Mouse (Mus musculus) MEL (cell line): ENCODE measurements at regions not wholly inside any gene's neighbourhood (a gene's known extent, or its start where the extent isn't known, plus 50 kb on each side); places are given as distances from the start of the nearest gene placed in this dataset.

ENCODE experiments used
- DNase-seq: peaks from one replicate; pipeline ENCODE4 v3.0.0; 2011; ENCODE audit warnings: low read depth, low spot score
- H3K27ac ChIP-seq: 2 replicates; pipeline ENCODE4 v1.5.1; 2012; ENCODE audit warnings: low read depth, mild to moderate bottlenecking, control low read depth, low read length, moderate library complexity; ENCODE audit not compliant: control insufficient read depth
- H3K27me3 ChIP-seq, 2 experiments: fragments of 150-350 bp in 1 of 2; sonication (generic) in 1 of 2; 2 replicates each; pipeline ENCODE4 v1.6.1; 2012; ENCODE audit warnings: low read length in 2 of 2, mild to moderate bottlenecking in 2 of 2, improper control_type of control experiment in 1 of 2, moderate library complexity in 1 of 2; ENCODE audit not compliant: insufficient read depth in 2 of 2, control insufficient read depth in 1 of 2
- H3K36me3 ChIP-seq, 2 experiments: 2 replicates each; pipeline ENCODE4 v1.6.1; 2012 to 2014; ENCODE audit warnings: low read length in 2 of 2, improper control_type of control experiment in 1 of 2, inconsistent platforms in 1 of 2, mild to moderate bottlenecking in 1 of 2; ENCODE audit not compliant: insufficient read depth in 2 of 2, control insufficient read depth in 1 of 2
- H3K4me1 ChIP-seq, 2 experiments: fragments of 150-350 bp in 1 of 2; sonication (generic) in 1 of 2; 2 replicates each; pipeline ENCODE4 v1.6.1; 2012; ENCODE audit warnings: low read length in 2 of 2, improper control_type of control experiment in 1 of 2, mild to moderate bottlenecking in 1 of 2; ENCODE audit not compliant: insufficient read depth in 2 of 2, control insufficient read depth in 1 of 2
- H3K4me3 ChIP-seq, 2 experiments: fragments of 150-350 bp in 1 of 2; sonication (generic) in 1 of 2; 2 replicates each; pipeline ENCODE4 v1.5.1; 2012; ENCODE audit warnings: low read depth in 2 of 2, low read length in 2 of 2, mild to moderate bottlenecking in 2 of 2, moderate library complexity in 2 of 2, control low read depth in 1 of 2, improper control_type of control experiment in 1 of 2; ENCODE audit not compliant: control insufficient read depth in 1 of 2, insufficient read depth in 1 of 2
- H3K79me2 ChIP-seq: 2 replicates; pipeline ENCODE4 v1.6.1; 2012; ENCODE audit warnings: mild to moderate bottlenecking, low read length, moderate library complexity; ENCODE audit not compliant: control insufficient read depth, poor library complexity, insufficient read depth
- H3K9ac ChIP-seq: 2 replicates; pipeline ENCODE4 v1.6.1; 2012; ENCODE audit warnings: low read depth, mild to moderate bottlenecking, control low read depth, low read length, moderate library complexity; ENCODE audit not compliant: control insufficient read depth, poor library complexity, severe bottlenecking
- H3K9me3 ChIP-seq: fragments of 150-350 bp; sonication (generic); replicated peaks from 2 replicates; pipeline ENCODE4 v1.6.1; 2012; ENCODE audit warnings: mild to moderate bottlenecking, low read length, improper control_type of control experiment, moderate library complexity; ENCODE audit not compliant: insufficient read depth
- BHLHE40 ChIP-seq: IDR thresholded peaks from 2 replicates; pipeline ENCODE4 v1.6.1; 2012; ENCODE audit warnings: low read depth, mild to moderate bottlenecking, inconsistent platforms, low read length, improper control_type of control experiment, borderline replicate concordance
- CTCF ChIP-seq, 3 experiments: IDR thresholded peaks in 2 of 3; conservative IDR thresholded peaks in 1 of 3; 2 replicates each; pipeline ENCODE4 v1.5.1; 2011 to 2012; ENCODE audit warnings: low read length in 3 of 3, low read depth in 2 of 3, mild to moderate bottlenecking in 2 of 3, improper control_type of control experiment in 1 of 3, inconsistent platforms in 1 of 3, mixed read lengths in 1 of 3, moderate library complexity in 1 of 3; ENCODE audit not compliant: control insufficient read depth in 1 of 3, insufficient read depth in 1 of 3, poor library complexity in 1 of 3, severe bottlenecking in 1 of 3
- E2F4 ChIP-seq: IDR thresholded peaks from 2 replicates; pipeline ENCODE4 v1.6.1; 2011; ENCODE audit warnings: low read depth, low read length, improper control_type of control experiment, borderline replicate concordance
- ELF1 ChIP-seq: IDR thresholded peaks from 2 replicates; pipeline ENCODE4 v1.6.1; 2014; ENCODE audit warnings: low read depth, mild to moderate bottlenecking, inconsistent platforms, low read length, improper control_type of control experiment, moderate library complexity
- JUND ChIP-seq: IDR thresholded peaks from 2 replicates; pipeline ENCODE4 v1.6.1; 2011; ENCODE audit warnings: low read depth, mild to moderate bottlenecking, improper control_type of control experiment, low read length
- KAT2A ChIP-seq: conservative IDR thresholded peaks from 2 replicates; pipeline ENCODE4 v1.6.1; 2012; ENCODE audit warnings: low read depth, low read length, improper control_type of control experiment, inconsistent platforms
- MAFK ChIP-seq: IDR thresholded peaks from 2 replicates; pipeline ENCODE4 v1.6.1; 2011; ENCODE audit warnings: low read depth, mild to moderate bottlenecking, low read length, improper control_type of control experiment, borderline replicate concordance
- MXI1 ChIP-seq: IDR thresholded peaks from 2 replicates; pipeline ENCODE4 v1.6.1; 2011; ENCODE audit warnings: mild to moderate bottlenecking, low read depth, low read length, improper control_type of control experiment
- MYC ChIP-seq: IDR thresholded peaks from 2 replicates; pipeline ENCODE4 v1.6.1; 2011; ENCODE audit warnings: low read depth, mild to moderate bottlenecking, low read length, improper control_type of control experiment, moderate library complexity
- NELFE ChIP-seq: IDR thresholded peaks from 2 replicates; pipeline ENCODE4 v1.6.1; 2011; ENCODE audit warnings: low read depth, low read length, improper control_type of control experiment
- NRF1 ChIP-seq: IDR thresholded peaks from 2 replicates; pipeline ENCODE4 v1.6.1; 2014; ENCODE audit warnings: low read depth, mild to moderate bottlenecking, inconsistent platforms, low read length, improper control_type of control experiment, moderate library complexity; ENCODE audit not compliant: poor library complexity, insufficient read depth, severe bottlenecking
- POLR2A ChIP-seq, 2 experiments: IDR thresholded peaks; 2 replicates each; pipeline ENCODE4 v1.6.1; 2011 to 2012; ENCODE audit warnings: low read length in 2 of 2, mild to moderate bottlenecking in 2 of 2, control low read depth in 1 of 2, improper control_type of control experiment in 1 of 2, low read depth in 1 of 2, moderate library complexity in 1 of 2; ENCODE audit not compliant: control insufficient read depth in 1 of 2, insufficient read depth in 1 of 2, poor library complexity in 1 of 2
- POLR2AphosphoS2 ChIP-seq: IDR thresholded peaks from 2 replicates; pipeline ENCODE4 v1.6.1; 2011; ENCODE audit warnings: low read length, improper control_type of control experiment
- POLR2AphosphoS5 ChIP-seq: IDR thresholded peaks from 2 replicates; pipeline ENCODE4 v1.6.1; 2012; ENCODE audit warnings: low read depth, borderline replicate concordance, mild to moderate bottlenecking, inconsistent platforms, low read length, moderate library complexity, mixed read lengths
- RAD21 ChIP-seq: IDR thresholded peaks from 2 replicates; pipeline ENCODE4 v1.6.1; 2011; ENCODE audit warnings: mild to moderate bottlenecking, low read depth, low read length, improper control_type of control experiment
- RCOR1 ChIP-seq: IDR thresholded peaks from 2 replicates; pipeline ENCODE4 v1.6.1; 2012; ENCODE audit warnings: low read depth, mild to moderate bottlenecking, inconsistent platforms, low read length, improper control_type of control experiment
- SMC3 ChIP-seq: IDR thresholded peaks from 2 replicates; pipeline ENCODE4 v1.6.1; 2011; ENCODE audit warnings: low read depth, low read length, improper control_type of control experiment
- TAL1 ChIP-seq: IDR thresholded peaks from 2 replicates; pipeline ENCODE4 v1.6.1; 2012; ENCODE audit warnings: mild to moderate bottlenecking, inconsistent platforms, low read length, moderate library complexity, mixed read lengths
- TCF12 ChIP-seq: IDR thresholded peaks from 2 replicates; pipeline ENCODE4 v1.6.1; 2014; ENCODE audit warnings: low read depth, mild to moderate bottlenecking, inconsistent platforms, low read length, improper control_type of control experiment, moderate library complexity
- UBTF ChIP-seq: IDR thresholded peaks from 2 replicates; pipeline ENCODE4 v1.6.1; 2012; ENCODE audit warnings: low read depth, mild to moderate bottlenecking, inconsistent platforms, low read length, improper control_type of control experiment, moderate library complexity, borderline replicate concordance; ENCODE audit not compliant: insufficient read depth
- ZC3H11A ChIP-seq: IDR thresholded peaks from 2 replicates; pipeline ENCODE4 v1.6.1; 2012; ENCODE audit warnings: low read depth, mild to moderate bottlenecking, inconsistent platforms, low read length, improper control_type of control experiment

DNA sequence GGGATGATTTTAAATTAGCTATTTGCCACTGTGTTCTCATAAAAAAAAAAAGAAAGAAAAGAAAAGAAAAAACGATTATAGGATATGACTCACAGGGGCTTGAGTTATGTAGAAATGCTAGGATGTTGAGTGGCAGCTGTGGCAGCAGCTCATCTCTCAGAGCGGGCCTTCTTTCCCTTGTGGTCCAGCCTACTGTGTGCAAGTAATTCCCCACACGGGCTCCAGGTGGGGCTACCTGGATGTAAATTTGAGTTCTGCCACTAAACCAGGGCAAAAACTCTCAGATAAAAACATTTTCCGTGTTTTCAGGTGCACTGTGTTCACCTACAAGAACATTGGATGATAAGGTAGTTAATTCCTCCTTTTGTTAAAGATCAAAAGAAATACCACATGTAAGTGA, 209.3 kb downstream of the Tle4 start:
- peaks cover 0 to 2% of the 10 kb centered on the region in 2 experiments; a peak in 1 of 4 replicates for H3K36me3 ChIP-seq
- no peak overlapping the region for H3K27ac ChIP-seq
- no peaks in the 10 kb centered on the region for H3K9me3 ChIP-seq
- no peaks in the 10 kb centered on the region for H3K27me3 ChIP-seq
- TF ChIP-seq CTCF (IDR thresholded peaks at IDR 0.05 in 2 of 3, conservative IDR thresholded peaks at IDR 0.05 in 1 of 3; ENCODE audit: control insufficient read depth in 1 of 3, insufficient read depth in 1 of 3, low read depth in 2 of 3, low read length in 3 of 3, poor library complexity in 1 of 3, severe bottlenecking in 1 of 3), result peak in 2 of 3 experiments; percentile 23 to 41; a peak in 2 of 6 replicates
- peak; percentile 40 for TF ChIP-seq RAD21
- TF ChIP-seq TAL1, result no peak
- TF ChIP-seq SMC3, result peak; percentile 53
- TF ChIP-seq MYC, result no peak
- TF ChIP-seq UBTF, result no peak
- TF ChIP-seq POLR2A (IDR thresholded peaks at IDR 0.05; ENCODE audit: control insufficient read depth in 1 of 2, insufficient read depth in 1 of 2, low read depth in 1 of 2, low read length in 2 of 2, poor library complexity in 1 of 2), result no peak
- TF ChIP-seq MXI1, result no peak
- no peak for TF ChIP-seq POLR2AphosphoS2
- TF ChIP-seq POLR2AphosphoS5, result no peak
- no peak for TF ChIP-seq NELFE
- H3K4me1 ChIP-seq, result no peaks in the 10 kb centered on the region
- no peaks in the 10 kb centered on the region for H3K79me2 ChIP-seq
- H3K9ac ChIP-seq, result no peak overlapping the region
- peak; percentile 33 for DNase-seq
- no peak overlapping the region for H3K4me3 ChIP-seq

DNA sequence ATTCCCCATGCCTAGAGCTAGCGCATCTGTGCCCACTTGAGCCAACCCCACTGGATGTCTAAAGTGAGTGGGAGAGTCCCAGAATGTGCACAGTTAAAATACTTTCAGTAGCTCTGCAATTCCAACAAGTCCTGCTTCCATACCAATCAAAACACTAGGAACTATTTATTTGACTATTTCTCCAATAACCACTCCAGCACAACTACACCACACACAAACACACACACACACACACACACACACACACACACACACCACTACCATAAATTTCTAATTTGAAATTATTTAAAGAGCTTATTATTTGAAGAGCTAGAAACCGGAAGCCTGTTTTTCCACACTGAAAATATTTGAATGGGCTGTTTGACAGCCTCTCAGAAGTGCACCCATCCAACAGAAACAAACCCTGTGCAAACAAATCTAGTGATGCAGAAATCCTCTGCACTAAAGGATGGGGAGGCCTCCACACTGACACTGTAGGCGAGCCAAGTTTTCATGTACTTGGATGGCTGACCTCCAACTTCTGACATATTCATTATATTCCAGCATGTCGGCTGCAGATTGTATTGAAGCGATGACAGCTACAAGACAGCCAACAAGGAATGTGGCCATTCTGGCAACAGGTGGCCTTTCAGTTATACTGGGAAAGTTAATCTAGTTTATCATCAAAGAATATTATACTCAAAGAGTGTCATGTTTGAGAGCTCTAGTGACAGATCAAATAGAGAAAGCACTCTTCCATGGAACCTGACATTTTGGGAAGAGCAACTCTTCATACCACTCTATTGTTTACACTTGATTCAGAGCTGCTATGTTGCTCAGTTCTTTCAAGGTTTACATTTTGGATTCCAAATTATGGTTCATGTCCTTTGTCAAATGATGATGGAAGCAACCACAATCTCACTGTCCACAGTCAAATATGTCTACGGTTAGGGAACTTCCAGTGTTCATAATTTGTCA, 207.7 kb downstream of the Tle4 start:
- TF ChIP-seq RCOR1 (no peak), E2F4 (no peak), CTCF (IDR thresholded peaks at IDR 0.05 in 2 of 3, conservative IDR thresholded peaks at IDR 0.05 in 1 of 3; ENCODE audit: control insufficient read depth in 1 of 3, insufficient read depth in 1 of 3, low read depth in 2 of 3, low read length in 3 of 3, poor library complexity in 1 of 3, severe bottlenecking in 1 of 3) (no peak), MAFK (no peak), KAT2A (no peak), ELF1 (no peak), MXI1 (no peak), BHLHE40 (no peak), RAD21 (no peak), TCF12 (no peak), POLR2AphosphoS2 (no peak), JUND (no peak), NRF1 (no peak), ZC3H11A (no peak)
- Histone ChIP-seq H3K9ac (no peak overlapping the region), H3K36me3 (peaks cover 0 to 2% of the 10 kb centered on the region in 2 experiments; a peak in 1 of 4 replicates), H3K27me3 (no peaks in the 10 kb centered on the region), H3K4me1 (no peaks in the 10 kb centered on the region), H3K27ac (no peak overlapping the region), H3K9me3 (no peaks in the 10 kb centered on the region), H3K79me2 (no peaks in the 10 kb centered on the region), H3K4me3 (no peak overlapping the region)
- DNase-seq, result no peak
